Mouse (Mus musculus) T-helper 17 cell (primary cell): ENCODE measurements around the gene Tmem269.

Experiments used
- in situ Hi-C, 2 experiments: fragments of 300-600 bp; cut with MboI, MseI; formaldehyde crosslinking; loops; 1 replicate in 1 of 2; 2 replicates in 1 of 2; pipeline ENCODE4 v1.15.1; 2025; ENCODE audit warnings: high pct_unique_total_duplicates in 2 of 2

The Tmem269 gene

GRCm38 (mm10) chr4:119218169-119218568 is at the start of gene Tmem269:
Gene Tmem269 (minus strand): TSS chr4:119218217.
- in situ Hi-C loops, result loop anchor here in 1 of 2 experiments (5.0 kb wide), 1 partner anchor 36 kb away; no protein-coding TSS in a partner anchor

GRCm38 (mm10) chr4:119266606-119267005 is 48.6 kb upstream of the Tmem269 start:
- in situ Hi-C loops, result no loop called here

- in situ Hi-C loops, result no loop called here
These were observed 45.4 kb upstream of the Tmem269 start for GRCm38 (mm10) chr4:119263459-119263858.

- in situ Hi-C loops, result no loop called here
These were observed 44.5 kb upstream of the Tmem269 start for GRCm38 (mm10) chr4:119262483-119262882.

- in situ Hi-C loops, result no loop called here
These were observed 43.2 kb upstream of the Tmem269 start for GRCm38 (mm10) chr4:119261087-119261713.

- in situ Hi-C loops, result loop anchor here in 1 of 2 experiments (10.0 kb wide), 1 partner anchor 885 kb away; no protein-coding TSS in a partner anchor
These were observed 41.6 kb upstream of the Tmem269 start for GRCm38 (mm10) chr4:119259344-119260254.

GRCm38 (mm10) chr4:119257083-119257482 is 39.1 kb upstream of the Tmem269 start:
- in situ Hi-C loops, result loop anchor here in 1 of 2 experiments (10.0 kb wide), 1 partner anchor 888 kb away; no protein-coding TSS in a partner anchor

GRCm38 (mm10) chr4:119255351-119255750 is 37.3 kb upstream of the Tmem269 start, which contains the start of gene Cldn19:
Gene Cldn19 (plus strand): TSS chr4:119255414.
- in situ Hi-C loops, result loop anchor here in 1 of 2 experiments (10.0 kb wide), 1 partner anchor 889 kb away; no protein-coding TSS in a partner anchor

GRCm38 (mm10) chr4:119254012-119254618 is 36.1 kb upstream of the Tmem269 start:
- in situ Hi-C loops, result loop anchor here in 1 of 2 experiments (10.0 kb wide), 1 partner anchor 891 kb away; no protein-coding TSS in a partner anchor

GRCm38 (mm10) chr4:119252025-119252808 is 34.2 kb upstream of the Tmem269 start:
- in situ Hi-C loops, result loop anchor here in 1 of 2 experiments (10.0 kb wide), 1 partner anchor 893 kb away; no protein-coding TSS in a partner anchor

- in situ Hi-C loops, result loop anchor here in 1 of 2 experiments (10.0 kb wide), 1 partner anchor 416 kb away; no protein-coding TSS in a partner anchor
These were observed 30.5 kb upstream of the Tmem269 start for GRCm38 (mm10) chr4:119248407-119248965.

GRCm38 (mm10) chr4:119247462-119248235 is 29.6 kb upstream of the Tmem269 start:
- in situ Hi-C loops, result loop anchor here in 1 of 2 experiments (10.0 kb wide), 1 partner anchor 417 kb away; no protein-coding TSS in a partner anchor

- in situ Hi-C loops, result loop anchor here in 1 of 2 experiments (10.0 kb wide), 1 partner anchor 418 kb away; no protein-coding TSS in a partner anchor
These were observed 28.7 kb upstream of the Tmem269 start for GRCm38 (mm10) chr4:119246688-119247225.

- in situ Hi-C loops, result loop anchor here in 1 of 2 experiments (10.0 kb wide), 1 partner anchor 419 kb away; no protein-coding TSS in a partner anchor
These were observed 27.9 kb upstream of the Tmem269 start for GRCm38 (mm10) chr4:119245961-119246360.

GRCm38 (mm10) chr4:119245556-119245955 is 27.5 kb upstream of the Tmem269 start:
- in situ Hi-C loops, result loop anchor here in 1 of 2 experiments (10.0 kb wide), 1 partner anchor 419 kb away; no protein-coding TSS in a partner anchor

- in situ Hi-C loops, result loop anchor here (5.0 to 10.0 kb wide), 2 partner anchors 418 to 420 kb away; no protein-coding TSS in a partner anchor
These were observed 26.6 kb upstream of the Tmem269 start for GRCm38 (mm10) chr4:119244468-119245240.

GRCm38 (mm10) chr4:119242571-119242970 is 24.6 kb upstream of the Tmem269 start:
- in situ Hi-C loops, result loop anchor here (5.0 to 10.0 kb wide), 2 partner anchors 420 to 422 kb away; no protein-coding TSS in a partner anchor

- in situ Hi-C loops, result loop anchor here (5.0 to 10.0 kb wide), 2 partner anchors 421 to 423 kb away; no protein-coding TSS in a partner anchor
These were observed 23.6 kb upstream of the Tmem269 start for GRCm38 (mm10) chr4:119241664-119242063.
